Mouse (Mus musculus): Measurements from ENCODE around the gene Slc12a8.

Slc12a8 gene

GRCm38 (mm10) chr16:33697576-33698276 lies 180.6 kb downstream of the Slc12a8 start:
- no peak for DNase-seq (ENCODE audit: low read depth, low spot score)

GRCm38 (mm10) chr16:33698277-33698790 lies 181.2 kb downstream of the Slc12a8 start:
- DNase-seq (ENCODE audit: low read depth, low spot score) = no peak

DNA sequence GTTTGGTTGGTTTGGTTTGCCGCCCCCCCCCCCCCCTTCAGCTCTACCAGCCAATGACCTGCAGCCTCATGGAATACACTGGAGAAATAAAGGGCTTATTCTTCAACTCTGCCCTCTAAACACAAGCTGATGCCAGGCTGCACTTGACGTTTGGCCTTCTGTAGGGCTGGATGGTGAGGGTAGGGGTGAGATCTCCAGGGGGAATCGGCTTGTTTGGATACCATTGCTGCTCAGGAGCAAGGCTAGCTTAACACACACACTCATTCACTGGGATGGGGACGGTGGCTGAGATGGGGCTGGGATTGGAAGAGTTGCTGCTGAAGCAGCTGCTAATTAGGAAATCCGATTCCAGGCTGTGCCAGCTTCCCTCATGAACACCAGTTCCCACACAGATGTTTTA lies 183.5 kb downstream of the Slc12a8 start:
- DNase-seq (ENCODE audit: low read depth, low spot score) = no peak

DNA sequence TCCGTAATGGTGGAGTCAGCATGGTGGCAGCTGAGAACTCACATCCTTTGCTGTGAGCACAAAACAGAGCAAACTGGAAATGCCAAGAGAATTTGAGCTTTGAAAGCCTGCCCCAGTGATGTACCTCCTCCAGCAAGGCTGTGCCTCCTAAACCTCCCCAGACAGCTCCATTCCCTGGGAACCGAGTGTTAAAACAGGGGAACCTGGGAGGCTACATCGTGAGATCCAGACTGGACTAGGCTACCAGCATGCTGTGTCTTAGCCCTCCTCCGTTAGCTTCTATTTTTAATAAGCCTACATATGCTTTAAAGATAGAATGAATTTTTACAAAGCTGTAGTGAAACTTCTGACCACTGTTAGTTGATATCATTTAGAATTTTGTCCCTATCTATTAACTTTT lies 184.7 kb downstream of the Slc12a8 start:
- no peak for DNase-seq (ENCODE audit: low read depth, low spot score)

- no peak for DNase-seq (ENCODE audit: low read depth, low spot score)
Observed at GRCm38 (mm10) chr16:33704289-33704688, 187.2 kb downstream of the Slc12a8 start.

DNA sequence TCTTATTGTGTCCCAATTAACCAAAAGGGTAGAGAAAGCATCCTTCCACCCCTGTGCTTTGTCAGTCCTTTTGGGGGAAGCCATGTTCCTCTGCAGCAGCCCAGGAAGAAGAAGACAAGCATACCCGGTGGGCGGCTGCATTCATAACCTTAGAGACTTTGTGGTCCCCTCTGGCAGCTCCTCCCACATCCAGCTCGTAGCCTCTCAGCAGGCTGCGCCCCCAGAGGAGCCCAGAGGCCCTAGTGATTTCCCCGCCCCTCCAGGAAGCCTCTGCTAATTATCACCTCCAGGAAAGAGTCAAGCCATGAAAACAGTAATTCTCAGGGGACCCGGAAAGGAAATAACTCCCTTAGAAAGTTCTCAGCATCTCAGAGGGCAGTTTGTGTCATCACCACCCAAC lies 188.1 kb downstream of the Slc12a8 start:
- no peak for DNase-seq (ENCODE audit: low read depth, low spot score)

DNA sequence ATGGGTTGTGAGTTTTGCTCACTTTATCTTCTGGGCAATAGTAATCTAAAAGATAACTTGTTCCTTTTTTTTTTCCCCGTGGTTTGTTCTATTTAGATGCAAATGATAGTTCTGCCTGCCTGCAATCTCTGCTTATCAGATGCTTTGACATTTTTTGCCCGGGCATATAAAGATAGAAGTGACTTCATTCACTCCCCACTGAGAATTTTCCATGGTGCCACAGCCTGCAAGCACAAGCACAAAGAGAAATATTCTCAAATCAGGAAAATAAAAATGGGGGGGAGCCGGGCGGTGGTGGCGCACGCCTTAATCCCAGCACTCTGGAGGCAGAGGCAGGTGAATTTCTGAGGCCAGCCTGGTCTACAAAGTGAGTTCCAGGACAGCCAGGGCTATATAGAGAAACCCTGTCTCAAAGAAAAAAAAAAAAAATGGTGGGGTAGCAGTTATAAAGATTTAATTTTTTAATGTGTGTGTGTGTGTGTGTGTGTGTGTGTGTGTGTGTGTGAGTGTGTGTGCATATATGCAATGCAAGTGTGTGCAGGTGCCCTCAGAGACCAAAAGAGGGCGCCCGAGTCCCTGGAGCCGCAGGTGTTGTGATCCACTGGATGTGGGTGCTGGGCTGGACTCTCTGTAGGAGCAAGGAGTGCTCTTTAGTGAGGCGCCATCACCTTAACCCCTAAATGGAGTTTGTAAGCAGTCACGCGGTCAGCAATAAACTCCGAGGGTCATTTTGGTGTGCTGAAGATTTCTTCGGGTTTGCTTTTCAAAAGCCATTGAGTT lies 189.2 kb downstream of the Slc12a8 start:
- peak; percentile 83 for DNase-seq (ENCODE audit: low read depth, low spot score)

DNA sequence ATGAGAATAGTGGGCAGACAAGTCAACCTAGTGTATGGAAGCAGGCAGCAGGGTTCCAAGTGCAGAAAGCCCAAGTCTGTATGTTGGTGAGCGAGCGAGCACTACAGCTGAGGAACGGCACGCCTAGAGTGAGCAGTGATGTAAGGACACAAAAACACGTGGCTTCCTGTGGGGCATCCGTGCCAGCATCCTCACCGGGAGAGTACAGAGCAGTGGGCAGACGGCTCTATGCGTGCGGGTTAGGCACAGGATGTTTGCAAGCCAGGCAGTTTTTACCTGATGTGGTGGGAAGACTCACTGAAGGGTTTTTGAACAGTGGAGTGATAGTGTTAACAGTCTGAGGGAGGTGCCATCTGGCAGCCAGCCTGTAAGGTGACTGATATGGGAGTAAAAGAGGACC lies 190.9 kb downstream of the Slc12a8 start:
- no peak for DNase-seq (ENCODE audit: low read depth, low spot score)

DNA sequence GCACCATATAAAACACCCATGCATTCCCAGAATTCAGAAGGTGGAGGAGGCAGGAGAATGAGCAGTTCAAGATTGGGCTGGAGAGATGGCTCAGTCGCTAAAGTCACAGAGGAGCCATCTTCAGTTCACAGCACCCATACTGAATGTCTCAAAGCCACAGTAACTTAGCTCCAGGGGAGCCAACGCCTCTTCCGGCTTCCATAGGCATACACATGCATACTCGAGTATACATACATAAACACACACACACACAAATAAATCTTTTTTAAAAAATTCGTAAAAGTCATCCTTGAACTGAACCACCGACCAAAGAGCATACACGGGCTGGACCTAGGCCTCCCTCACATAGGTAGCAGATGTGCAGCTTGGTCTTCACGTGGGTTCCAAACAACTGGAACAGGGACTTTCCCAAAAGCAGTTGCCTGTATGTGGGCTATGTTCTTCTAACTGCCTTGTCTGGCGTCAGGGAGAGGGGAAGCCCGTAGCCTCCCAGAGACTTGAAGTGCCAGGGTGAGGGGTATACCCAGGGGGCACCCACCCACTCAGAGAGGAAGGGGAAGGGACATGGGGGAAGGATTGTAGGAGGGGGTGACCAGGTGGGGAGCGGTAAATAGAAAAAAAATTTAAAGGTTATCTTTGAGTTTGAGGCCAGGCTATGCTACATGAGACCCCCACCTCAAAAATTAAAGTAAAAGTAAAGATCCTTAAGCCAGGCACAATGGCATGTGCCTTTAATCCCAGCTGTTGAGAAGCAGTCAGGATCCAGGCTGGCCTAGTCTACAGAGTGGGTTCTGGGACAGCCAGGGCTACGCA lies 191.7 kb downstream of the Slc12a8 start:
- no peak for DNase-seq (ENCODE audit: low read depth, low spot score)
